Mouse (Mus musculus) CH12.LX (cell line): ENCODE results near the gene Col15a1. TPM values are rescaled to one million over a fixed set of nuclear protein-coding genes. Genes with fewer than 3 reads are reported as not detected.

Source experiments
- DNase-seq: peaks from one replicate; pipeline ENCODE4 v3.0.0-alpha.2; 2013; ENCODE audit errors: extremely low read depth
- H3K27ac ChIP-seq: 2 replicates; pipeline ENCODE4 v1.5.1; 2012; ENCODE audit warnings: low read depth, mild to moderate bottlenecking, control low read depth, moderate library complexity; ENCODE audit not compliant: insufficient read depth
- H3K27me3 ChIP-seq: replicated peaks from 2 replicates; pipeline ENCODE3; 2012; ENCODE audit warnings: inconsistent platforms
- H3K36me3 ChIP-seq, 2 experiments: replicated peaks in 1 of 2; 2 replicates each; pipeline versions ENCODE3 to v1.6.1; 2012; ENCODE audit warnings: inconsistent platforms in 1 of 2, low read length in 1 of 2, mild to moderate bottlenecking in 1 of 2, mixed read lengths in 1 of 2, moderate library complexity in 1 of 2; ENCODE audit not compliant: control insufficient read depth in 1 of 2, insufficient read depth in 1 of 2
- H3K4me1 ChIP-seq, 2 experiments: 2 replicates each; pipeline ENCODE4 v1.6.1; 2012; ENCODE audit warnings: inconsistent platforms in 1 of 2, moderate library complexity in 1 of 2; ENCODE audit not compliant: insufficient read depth in 2 of 2, control insufficient read depth in 1 of 2
- H3K4me2 ChIP-seq: 2 replicates; pipeline ENCODE4 v1.6.1; 2012; ENCODE audit warnings: low read depth, mild to moderate bottlenecking, control low read depth; ENCODE audit not compliant: poor library complexity, insufficient read depth, severe bottlenecking
- H3K4me3 ChIP-seq, 3 experiments: fragments of 150-350 bp in 1 of 3; sonication (generic) in 1 of 3; replicated peaks in 1 of 3; 2 replicates each; pipeline versions ENCODE3 to v1.5.1; 2011 to 2012; ENCODE audit warnings: low read depth in 2 of 3, low read length in 2 of 3, mild to moderate bottlenecking in 2 of 3, moderate library complexity in 2 of 3, control low read depth in 1 of 3, improper control_type of control experiment in 1 of 3, inconsistent platforms in 1 of 3, mixed read lengths in 1 of 3; ENCODE audit not compliant: poor library complexity in 1 of 3
- H3K79me2 ChIP-seq: replicated peaks from 2 replicates; pipeline ENCODE4 v1.6.1; 2012; ENCODE audit warnings: mild to moderate bottlenecking, moderate library complexity; ENCODE audit not compliant: control insufficient read depth, poor library complexity, insufficient read depth, severe bottlenecking; ENCODE audit errors: extremely low read depth
- H3K9ac ChIP-seq: 2 replicates; pipeline ENCODE4 v1.6.1; 2012; ENCODE audit warnings: low read depth, mild to moderate bottlenecking, control low read depth, moderate library complexity; ENCODE audit not compliant: insufficient read depth
- H3K9me3 ChIP-seq: replicated peaks from 2 replicates; pipeline ENCODE3; 2012; ENCODE audit warnings: low read length, inconsistent platforms, mixed read lengths
- BHLHE40 ChIP-seq: IDR thresholded peaks from 2 replicates; pipeline ENCODE4 v1.6.1; 2011; ENCODE audit warnings: mild to moderate bottlenecking, low read depth, low read length, improper control_type of control experiment
- CHD1 ChIP-seq: IDR thresholded peaks from 2 replicates; pipeline ENCODE4 v1.6.1; 2012; ENCODE audit warnings: low read depth, low read length, improper control_type of control experiment, inconsistent platforms
- CTCF ChIP-seq, 2 experiments: IDR thresholded peaks in 1 of 2; conservative IDR thresholded peaks in 1 of 2; 2 replicates each; pipeline ENCODE4 v1.5.1; 2011 to 2012; ENCODE audit warnings: low read depth in 2 of 2, low read length in 2 of 2, improper control_type of control experiment in 1 of 2, inconsistent platforms in 1 of 2, mild to moderate bottlenecking in 1 of 2, moderate library complexity in 1 of 2
- EP300 ChIP-seq: IDR thresholded peaks from 2 replicates; pipeline ENCODE4 v1.6.1; 2011; ENCODE audit warnings: low read length, improper control_type of control experiment
- ETS1 ChIP-seq: conservative IDR thresholded peaks from 2 replicates; pipeline ENCODE4 v1.6.1; 2012; ENCODE audit warnings: low read depth, mild to moderate bottlenecking, inconsistent platforms, low read length, improper control_type of control experiment, moderate library complexity
- GABPA ChIP-seq: IDR thresholded peaks from 2 replicates; pipeline ENCODE4 v1.6.1; 2012; ENCODE audit warnings: low read depth, low read length, improper control_type of control experiment, inconsistent platforms; ENCODE audit not compliant: insufficient replicate concordance
- HCFC1 ChIP-seq: IDR thresholded peaks from 2 replicates; pipeline ENCODE4 v1.6.1; 2012; ENCODE audit warnings: low read depth, mild to moderate bottlenecking, inconsistent platforms, low read length, improper control_type of control experiment
- IRF4 ChIP-seq: IDR thresholded peaks from 2 replicates; pipeline ENCODE4 v1.6.1; 2014; ENCODE audit warnings: low read depth, mild to moderate bottlenecking, inconsistent platforms, low read length, improper control_type of control experiment
- JUND ChIP-seq: conservative IDR thresholded peaks from 2 replicates; pipeline ENCODE4 v1.6.1; 2011; ENCODE audit warnings: low read depth, low read length, improper control_type of control experiment
- MAFK ChIP-seq: IDR thresholded peaks from 2 replicates; pipeline ENCODE4 v1.6.1; 2011; ENCODE audit warnings: low read length, improper control_type of control experiment; ENCODE audit not compliant: insufficient replicate concordance
- MEF2A ChIP-seq: IDR thresholded peaks from 2 replicates; pipeline ENCODE4 v1.6.1; 2014; ENCODE audit warnings: low read depth, mild to moderate bottlenecking, inconsistent platforms, low read length, improper control_type of control experiment, borderline replicate concordance
- MXI1 ChIP-seq: IDR thresholded peaks from 2 replicates; pipeline ENCODE4 v1.6.1; 2011; ENCODE audit warnings: mild to moderate bottlenecking, low read depth, low read length, improper control_type of control experiment
- MYC ChIP-seq: IDR thresholded peaks from 2 replicates; pipeline ENCODE4 v1.6.1; 2011; ENCODE audit warnings: low read depth, mild to moderate bottlenecking, improper control_type of control experiment, low read length
- PAX5 ChIP-seq: IDR thresholded peaks from 2 replicates; pipeline ENCODE4 v1.6.1; 2012; ENCODE audit warnings: low read length, inconsistent platforms, mixed read lengths
- POLR2AphosphoS2 ChIP-seq: IDR thresholded peaks from 2 replicates; pipeline ENCODE4 v1.6.1; 2011; ENCODE audit warnings: low read depth, low read length, improper control_type of control experiment
- RAD21 ChIP-seq: IDR thresholded peaks from 2 replicates; pipeline ENCODE4 v1.6.1; 2011; ENCODE audit warnings: low read depth, mild to moderate bottlenecking, low read length, improper control_type of control experiment, moderate library complexity
- SIN3A ChIP-seq: IDR thresholded peaks from 2 replicates; pipeline ENCODE4 v1.6.1; 2012; ENCODE audit warnings: low read length, improper control_type of control experiment, inconsistent platforms
- ZC3H11A ChIP-seq: IDR thresholded peaks from 2 replicates; pipeline ENCODE4 v1.6.1; 2012; ENCODE audit warnings: low read depth, mild to moderate bottlenecking, inconsistent platforms, low read length, improper control_type of control experiment
- ZNF384 ChIP-seq: IDR thresholded peaks from 2 replicates; pipeline ENCODE4 v1.6.1; 2012; ENCODE audit warnings: low read depth, low read length, improper control_type of control experiment, inconsistent platforms
- dilution Hi-C: fragments of 300-500 bp; cut with MboI; formaldehyde crosslinking; loops from 2 replicates; pipeline ENCODE4 v1.14.3; 2020; ENCODE audit warnings: low sequenced_read_pairs; ENCODE audit not compliant: extremely low pct_unique_long_range_greater_than_20kb, extremely low pct_ligation_motif_present
- in situ Hi-C: fragments of 300-500 bp; cut with MboI; formaldehyde crosslinking; loops from 3 replicates; pipeline ENCODE4 v1.14.3; 2019; ENCODE audit warnings: low sequenced_read_pairs, low pct_ligation_motif_present, low pct_unique_long_range_greater_than_20kb, mixed read lengths
- polyA plus RNA-seq: library from polyadenylated mRNA; unstranded; fragments of >175 nt; gene quantifications from 2 replicates; pipeline ENCODE4 v1.2.1, GENCODE M21; 2012; ENCODE audit warnings: low read depth; ENCODE audit not compliant: insufficient read length
- total RNA-seq, 2 experiments: library from RNA; depleted of rRNA; stranded (reverse); fragments of 300-350 nt in 1 of 2; fragments of >200 nt in 1 of 2; gene quantifications; 2 replicates each; pipeline ENCODE4 v1.2.3; 2012 to 2014

Gene Col15a1
- total and polyA plus RNA-seq, 3 experiments: 0.08 to 2.2 (median 0.68) TPM

DNA sequence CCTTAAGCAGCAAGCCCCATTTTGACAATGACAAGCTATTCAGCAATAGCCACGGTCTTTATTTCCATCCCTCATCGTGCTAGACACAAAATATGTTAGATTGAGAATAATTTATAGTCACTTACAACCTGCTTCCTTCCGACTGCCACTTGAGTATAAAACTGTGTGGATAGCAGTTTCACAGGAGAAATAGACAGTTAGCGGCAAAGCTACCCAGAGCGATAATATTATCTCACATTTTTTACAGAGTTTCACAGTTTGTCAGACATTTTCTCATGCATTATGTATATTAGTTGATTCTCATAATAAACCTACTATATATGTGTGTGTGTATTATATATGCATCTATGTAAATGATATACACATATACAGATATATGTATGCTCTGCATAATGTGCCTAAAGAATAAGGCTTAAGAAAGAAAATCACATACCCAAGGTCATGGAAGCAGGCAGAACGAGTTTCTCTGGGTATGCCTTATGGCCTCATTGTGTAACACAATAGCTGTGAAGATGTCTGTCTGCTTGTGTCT, 124.9 kb downstream of the Col15a1 start:
- Histone ChIP-seq H3K9me3 (no peaks in the 10 kb centered on the region), H3K4me3 (no peak overlapping the region), H3K9ac (no peak overlapping the region), H3K27ac (no peak overlapping the region), H3K27me3 (peaks cover 11% of the 10 kb centered on the region), H3K4me1 (peaks cover 0 to 19% of the 10 kb centered on the region in 2 experiments; a peak in 2 of 4 replicates), H3K36me3 (no peaks in the 10 kb centered on the region), H3K4me2 (no peak overlapping the region), H3K79me2 (no peaks in the 10 kb centered on the region; the same call in 1 of the 2 replicates)
- in situ Hi-C loops (no loop called here), dilution Hi-C loops (no loop called here)
- no peak for TF ChIP-seq BHLHE40
- TF ChIP-seq MXI1: no peak
- TF ChIP-seq GABPA: no peak
- TF ChIP-seq EP300: no peak
- TF ChIP-seq ZC3H11A: no peak
- no peak for TF ChIP-seq JUND
- no peak for TF ChIP-seq SIN3A
- TF ChIP-seq CHD1: no peak
- no peak for TF ChIP-seq POLR2AphosphoS2
- no peak for TF ChIP-seq PAX5
- no peak for TF ChIP-seq MEF2A
- no peak for DNase-seq

DNA sequence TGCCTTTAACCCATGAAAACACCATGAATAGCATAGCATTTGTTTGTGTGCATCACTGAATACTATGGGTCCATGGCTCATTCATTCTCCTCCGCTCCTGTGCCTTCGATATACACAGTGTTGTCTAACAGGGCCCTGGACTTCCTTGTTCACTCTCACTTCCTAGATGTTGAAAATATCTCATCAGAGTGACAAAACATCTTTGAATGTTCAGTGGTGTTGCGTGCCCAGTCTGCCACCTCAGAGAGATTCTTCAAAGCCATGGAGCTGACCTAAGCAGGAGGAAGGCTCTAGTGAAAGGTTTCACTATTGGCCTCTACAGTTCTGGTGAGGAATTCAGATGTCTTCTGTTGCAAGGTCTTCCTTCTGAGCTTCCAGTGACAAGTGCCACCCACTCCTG, 125.6 kb downstream of the Col15a1 start:
- in situ Hi-C loops: no loop called here
- H3K4me1 ChIP-seq: peaks cover 0 to 19% of the 10 kb centered on the region in 2 experiments; a peak in 2 of 4 replicates
- H3K4me3 ChIP-seq: no peak overlapping the region
- no peak overlapping the region for H3K27ac ChIP-seq
- no peak overlapping the region for H3K9ac ChIP-seq
- peaks cover 11% of the 10 kb centered on the region for H3K27me3 ChIP-seq
- no peak for TF ChIP-seq ZC3H11A
- no peak for TF ChIP-seq ETS1
- TF ChIP-seq IRF4: no peak
- no peak for TF ChIP-seq BHLHE40
- no peak for TF ChIP-seq MYC
- TF ChIP-seq CTCF (conservative IDR thresholded peaks at IDR 0.05 in 1 of 2, IDR thresholded peaks at IDR 0.05 in 1 of 2; ENCODE audit: low read depth in 2 of 2, low read length in 2 of 2): no peak
- TF ChIP-seq RAD21: no peak
- TF ChIP-seq ZNF384: no peak
- TF ChIP-seq SIN3A: no peak
- TF ChIP-seq MAFK: no peak
- no peak for TF ChIP-seq HCFC1
- H3K79me2 ChIP-seq: no peaks in the 10 kb centered on the region; the same call in 1 of the 2 replicates
- no peak for DNase-seq
- H3K9me3 ChIP-seq: no peaks in the 10 kb centered on the region
- H3K36me3 ChIP-seq: no peaks in the 10 kb centered on the region
- H3K4me2 ChIP-seq: no peak overlapping the region
- dilution Hi-C loops: no loop called here
